In the genomic region with DNA sequence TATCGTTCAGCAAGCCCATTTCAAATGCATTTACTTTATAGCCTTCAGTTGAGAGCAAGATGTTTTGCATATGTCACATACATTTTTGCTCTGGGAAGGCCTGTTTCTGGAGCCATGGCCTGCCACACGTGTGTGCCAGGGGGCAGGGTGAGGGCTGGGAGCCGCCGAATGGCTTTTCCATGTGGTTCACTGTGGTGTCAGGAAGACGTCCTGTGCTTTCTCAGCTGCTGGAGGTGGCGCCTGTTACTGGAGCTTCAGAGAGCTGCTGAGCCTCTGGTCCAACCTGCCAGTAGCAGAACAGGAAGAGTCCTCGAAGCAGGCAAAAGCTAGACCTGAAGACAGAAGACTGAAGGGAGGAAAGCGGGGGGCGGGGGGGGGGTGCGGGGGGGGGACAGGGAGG, we compare ENCODE assay signal across 26 mouse cellular contexts.
DNase-seq lines count a peak whose midpoint lies in the region; ATAC-seq lines count a peak whose summit lies in the region.
"Had no signal": no experiment of that assay in that cellular context is flagged by ENCODE, and none has a peak within 500 bp of the region (broad histone marks: within the 10 kb centered on the region; RNA-seq: fewer than 3 reads in every experiment).

No protein-coding gene starts in this region.

- ATAC-seq in hindbrain, embryonic 13.5 days (ENCODE audit: low FRiP score) = no peak
- ATAC-seq in hindbrain, embryonic 11.5 days (ENCODE audit: low FRiP score) = no peak
- ATAC-seq: intestine, embryonic 15.5 days; midbrain, embryonic 16.5 days had no signal

- WGBS in hindbrain, embryonic 13.5 days = 78% methylated on average over 8 of the region's 10 CpGs
- whole genome bisulfite sequencing in hindbrain, embryonic 11.5 days = 64% methylated on average over 7 of the region's 10 CpGs
- 49% methylated on average over 7 of the region's 10 CpGs for WGBS in limb, embryonic 10.5 days

- H3K36me3 ChIP-seq in hindbrain, embryonic 13.5 days = no peaks in the 10 kb centered on the region
- no peaks in the 10 kb centered on the region for H3K36me3 ChIP-seq in hindbrain, embryonic 11.5 days (ENCODE audit: control insufficient read depth, insufficient read depth, low read length)
- H3K36me3 ChIP-seq in limb, embryonic 10.5 days = no peaks in the 10 kb centered on the region
- H3K36me3 ChIP-seq: embryonic facial prominence, embryonic 13.5 days; forebrain, embryonic 12.5 days; hindbrain, embryonic 15.5 days; intestine, embryonic 15.5 days; limb, embryonic 13.5 days; neural tube, embryonic 13.5 days had no signal

- no peak overlapping the region for H3K4me3 ChIP-seq in hindbrain, embryonic 13.5 days
- H3K4me3 ChIP-seq in hindbrain, embryonic 11.5 days (ENCODE audit: low read depth, low read length) = no peak overlapping the region
- no peak overlapping the region for H3K4me3 ChIP-seq in limb, embryonic 10.5 days
- H3K4me3 ChIP-seq: embryonic facial prominence, embryonic 13.5 days; erythroblast, embryonic 14.5 days; forebrain, embryonic 12.5 days; hindbrain, embryonic 15.5 days; intestine, embryonic 15.5 days; limb, embryonic 13.5 days; neural tube, embryonic 13.5 days had no signal

- no peak for DNase-seq in hindbrain, embryonic 11.5 days (ENCODE audit: low spot score)
- peak; percentile 54 for DNase-seq in embryo, embryonic 11 days
- peak; percentile 44 for DNase-seq in limb, embryonic 10.5 days (ENCODE audit: low spot score)
- peak; percentile 53 for DNase-seq in mesoderm, embryonic 11.5 days (ENCODE audit: low read depth, low spot score)
- DNase-seq in lung, adult 18-20 months = no peak
- no peak for DNase-seq in heart, postnatal 4 days
- no peak for DNase-seq in urinary bladder, postnatal 14 days (ENCODE audit: low spot score)
- DNase-seq: adrenal gland, postnatal 36 days; B cell, adult 2 months; forebrain, postnatal 0 days; gastrocnemius, postnatal 10 days; heart, postnatal 14 days; kidney, adult 2 months; lung, embryonic 14.5 days; lung, postnatal 14 days had no signal

- no peak overlapping the region for H3K4me2 ChIP-seq in hindbrain, embryonic 13.5 days
- H3K4me2 ChIP-seq in hindbrain, embryonic 11.5 days (replicated peaks; ENCODE audit: low read depth, low read length) = no peak overlapping the region
- H3K4me2 ChIP-seq: embryonic facial prominence, embryonic 13.5 days; forebrain, embryonic 12.5 days; hindbrain, embryonic 15.5 days; intestine, embryonic 15.5 days; limb, embryonic 13.5 days; lung, embryonic 14.5 days; midbrain, embryonic 11.5 days; neural tube, embryonic 13.5 days had no signal

- no peaks in the 10 kb centered on the region for H3K27me3 ChIP-seq in hindbrain, embryonic 13.5 days
- no peaks in the 10 kb centered on the region for H3K27me3 ChIP-seq in hindbrain, embryonic 11.5 days (ENCODE audit: control insufficient read depth, insufficient read depth, low read length)
- no peaks in the 10 kb centered on the region for H3K27me3 ChIP-seq in limb, embryonic 10.5 days (ENCODE audit: low read depth, poor library complexity, severe bottlenecking)
- H3K27me3 ChIP-seq: forebrain, embryonic 12.5 days; hindbrain, embryonic 15.5 days; intestine, embryonic 15.5 days; neural tube, embryonic 13.5 days had no signal

- H3K27ac ChIP-seq in hindbrain, embryonic 13.5 days = peak overlapping the region; percentile 35; the same call in 1 of the 2 replicates
- no peak overlapping the region for H3K27ac ChIP-seq in hindbrain, embryonic 11.5 days (ENCODE audit: low read depth, low read length)
- H3K27ac ChIP-seq in limb, embryonic 10.5 days = peak overlapping the region; percentile 56
- H3K27ac ChIP-seq: embryonic facial prominence, embryonic 13.5 days; forebrain, embryonic 12.5 days; hindbrain, embryonic 15.5 days; intestine, embryonic 15.5 days; liver, embryonic 14.5 days; neural tube, embryonic 13.5 days had no signal

- H3K4me1 ChIP-seq in hindbrain, embryonic 13.5 days (replicated peaks) = peaks cover 3% of the 10 kb centered on the region
- H3K4me1 ChIP-seq in hindbrain, embryonic 11.5 days (replicated peaks; ENCODE audit: control insufficient read depth, insufficient read depth, low read length) = no peaks in the 10 kb centered on the region
- peaks cover 55% of the 10 kb centered on the region for H3K4me1 ChIP-seq in limb, embryonic 10.5 days
- H3K4me1 ChIP-seq: forebrain, embryonic 12.5 days had no signal

- H3K9me3 ChIP-seq in hindbrain, embryonic 13.5 days = no peaks in the 10 kb centered on the region
- H3K9me3 ChIP-seq in hindbrain, embryonic 11.5 days (ENCODE audit: control insufficient read depth, low read length) = no peaks in the 10 kb centered on the region
- H3K9me3 ChIP-seq in limb, embryonic 10.5 days (replicated peaks) = no peaks in the 10 kb centered on the region
- H3K9me3 ChIP-seq: embryonic facial prominence, embryonic 13.5 days; forebrain, embryonic 12.5 days; hindbrain, embryonic 15.5 days; intestine, embryonic 15.5 days; limb, embryonic 13.5 days; neural tube, embryonic 13.5 days had no signal

- no peak overlapping the region for H3K9ac ChIP-seq in hindbrain, embryonic 13.5 days
- no peak overlapping the region for H3K9ac ChIP-seq in hindbrain, embryonic 11.5 days (ENCODE audit: low read depth, low read length)
- H3K9ac ChIP-seq: embryonic facial prominence, embryonic 13.5 days; forebrain, embryonic 12.5 days; forebrain, postnatal 0 days; hindbrain, embryonic 15.5 days; intestine, embryonic 15.5 days; limb, embryonic 13.5 days; liver, embryonic 14.5 days; lung, embryonic 14.5 days; neural tube, embryonic 13.5 days had no signal

Comparison
In these comparisons a context has a peak if more than half of its experiments do, and no peak if none do; other contexts are left out.
1. DNase-seq: peak in embryo, embryonic 11 days (single experiment), limb, embryonic 10.5 days (single experiment) and mesoderm, embryonic 11.5 days (single experiment); none in hindbrain, embryonic 11.5 days (single experiment), lung, adult 18-20 months (0 of 2), heart, postnatal 4 days (single experiment) and urinary bladder, postnatal 14 days (single experiment).